ENCODE assay signal across 24 mouse cellular contexts in the genomic region with DNA sequence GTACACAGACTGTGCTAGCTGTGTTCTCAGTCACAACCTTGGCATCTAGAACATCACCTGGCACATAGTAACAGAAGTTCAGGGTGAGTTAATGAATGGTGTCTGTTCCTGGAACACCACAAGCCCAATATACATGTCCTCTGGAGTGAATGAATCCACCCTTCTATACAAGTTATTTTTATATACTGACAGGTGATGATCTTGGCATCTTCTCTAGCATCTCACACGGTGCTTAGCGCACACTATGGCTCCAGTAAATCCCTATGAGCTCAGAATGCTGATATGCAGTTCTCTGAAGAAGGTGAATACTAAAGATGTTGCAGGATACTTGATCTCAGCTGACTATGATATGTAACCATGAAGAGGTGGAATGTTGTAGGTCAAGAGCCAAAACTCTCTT. TPM values are rescaled to one million over a fixed set of nuclear protein-coding genes. Genes with fewer than 3 reads are reported as not detected.
DNase-seq lines count a peak whose midpoint lies in the region; ATAC-seq and TF ChIP-seq lines count a peak whose summit lies in the region.
"Had no signal": no experiment of that assay in that cellular context is flagged by ENCODE, and none has a peak within 500 bp of the region (broad histone marks: within the 10 kb centered on the region; RNA-seq: fewer than 3 reads in every experiment).

No protein-coding gene starts in this region.

- peak overlapping the region; percentile 95 for H3K27ac ChIP-seq in gastrocnemius, adult 2 months
- peak overlapping the region; percentile 2; the same call in 1 of the 2 replicates for H3K27ac ChIP-seq in heart, adult 2 months
- no peak overlapping the region for H3K27ac ChIP-seq in liver, adult 2 months (replicated peaks; ENCODE audit: insufficient read depth, low read depth, low read length)
- no peak overlapping the region for H3K27ac ChIP-seq in liver, embryonic 12.5 days
- H3K27ac ChIP-seq: embryonic facial prominence, embryonic 10.5 days; embryonic facial prominence, embryonic 12.5 days; forebrain, embryonic 13.5 days had no signal

- TF ChIP-seq POLR2A in heart, adult 2 months (IDR thresholded peaks at IDR 0.05; ENCODE audit: insufficient read depth, low read depth, low read length): no peak
- TF ChIP-seq POLR2A in liver, adult 2 months (IDR thresholded peaks at IDR 0.05; ENCODE audit: extremely low read depth, insufficient read depth, low read length): no peak

- DNase-seq in gastrocnemius, adult 2 months: no peak
- no peak for DNase-seq in gastrocnemius, postnatal 4 days (ENCODE audit: low spot score in 2 of 2)
- DNase-seq in heart, adult 2 months: no peak
- no peak for DNase-seq in heart, adult 18-20 months
- peak; percentile 78 for DNase-seq in liver, adult 2 months (ENCODE audit: extremely low read depth, low read depth, low spot score)
- DNase-seq in thymus, postnatal 4 days: no peak
- DNase-seq: adrenal gland, adult 8-10 months; adrenal gland, postnatal 14 days; adrenal gland, postnatal 36 days; B cell, adult 2 months; cerebellum, adult 11-12 months; cerebellum, adult 2 months; cerebellum, adult 9-10 months; cerebellum, postnatal 10 days; cerebellum, postnatal 25 days had no signal

- no peak overlapping the region for H3K9ac ChIP-seq in heart, adult 2 months (ENCODE audit: low read depth, low read length)
- no peak overlapping the region for H3K9ac ChIP-seq in liver, adult 2 months (ENCODE audit: low read depth, low read length)
- no peak overlapping the region for H3K9ac ChIP-seq in liver, embryonic 12.5 days
- H3K9ac ChIP-seq: embryonic facial prominence, embryonic 12.5 days; forebrain, embryonic 13.5 days had no signal

- intact Hi-C loops in gastrocnemius, adult 2 months (cut with DNase I): no loop called here
- intact Hi-C loops in heart, adult 2 months (cut with DNase I): no loop called here

- no peak overlapping the region for H3K4me2 ChIP-seq in liver, embryonic 12.5 days
- H3K4me2 ChIP-seq: embryonic facial prominence, embryonic 12.5 days; forebrain, embryonic 13.5 days had no signal

- no peaks in the 10 kb centered on the region for H3K9me3 ChIP-seq in liver, embryonic 12.5 days (replicated peaks)
- H3K9me3 ChIP-seq: embryonic facial prominence, embryonic 10.5 days; embryonic facial prominence, embryonic 12.5 days; forebrain, embryonic 13.5 days; G1E had no signal

- no peak for TF ChIP-seq CTCF in gastrocnemius, adult 2 months (IDR thresholded peaks at IDR 0.05)
- no peak for TF ChIP-seq CTCF in heart, adult 2 months (IDR thresholded peaks at IDR 0.05)
- no peak for TF ChIP-seq CTCF in liver, adult 2 months (IDR thresholded peaks at IDR 0.05; ENCODE audit: low read depth, low read length)

- WGBS in heart, adult 2 months: 64% methylated on average over 2 of the region's 2 CpGs
- WGBS in liver, adult 2 months: 92% methylated on average over 2 of the region's 2 CpGs
- 70% methylated on average over 2 of the region's 2 CpGs for WGBS in liver, embryonic 12.5 days (ENCODE audit: insufficient replicate concordance)

- no peak overlapping the region for H3K4me3 ChIP-seq in gastrocnemius, adult 2 months
- H3K4me3 ChIP-seq in heart, adult 2 months: no peak overlapping the region
- H3K4me3 ChIP-seq in liver, adult 2 months (ENCODE audit: insufficient read depth, low read depth, low read length): no peak overlapping the region
- H3K4me3 ChIP-seq in liver, embryonic 12.5 days: no peak overlapping the region
- H3K4me3 ChIP-seq: embryonic facial prominence, embryonic 10.5 days; embryonic facial prominence, embryonic 12.5 days; forebrain, embryonic 13.5 days had no signal

- no peak for TF ChIP-seq EP300 in heart, adult 2 months (IDR thresholded peaks at IDR 0.05; ENCODE audit: insufficient read depth, low read depth, low read length)

- H3K27me3 ChIP-seq in heart, adult 2 months (ENCODE audit: control insufficient read depth, insufficient read depth, low read length): no peaks in the 10 kb centered on the region
- H3K27me3 ChIP-seq in liver, adult 2 months (ENCODE audit: control insufficient read depth, insufficient read depth, low read length): no peaks in the 10 kb centered on the region
- H3K27me3 ChIP-seq in liver, embryonic 12.5 days (replicated peaks): no peaks in the 10 kb centered on the region
- H3K27me3 ChIP-seq: CH12.LX; embryonic facial prominence, embryonic 12.5 days; forebrain, embryonic 13.5 days; Patski had no signal

- H3K79me2 ChIP-seq in heart, adult 2 months (replicated peaks; ENCODE audit: control insufficient read depth, insufficient read depth, low read length): no peaks in the 10 kb centered on the region
- peaks cover 9% of the 10 kb centered on the region; the same call in 1 of the 2 replicates for H3K79me2 ChIP-seq in liver, adult 2 months (ENCODE audit: control insufficient read depth, insufficient read depth, low read length)

- peaks cover 3% of the 10 kb centered on the region for H3K36me3 ChIP-seq in heart, adult 2 months (ENCODE audit: control insufficient read depth, insufficient read depth, low read length)
- H3K36me3 ChIP-seq in liver, adult 2 months (ENCODE audit: control insufficient read depth, insufficient read depth, low read length): no peaks in the 10 kb centered on the region
- no peaks in the 10 kb centered on the region for H3K36me3 ChIP-seq in liver, embryonic 12.5 days
- H3K36me3 ChIP-seq: embryonic facial prominence, embryonic 10.5 days; embryonic facial prominence, embryonic 12.5 days; G1E had no signal

- peaks cover 9% of the 10 kb centered on the region for H3K4me1 ChIP-seq in heart, adult 2 months (ENCODE audit: control insufficient read depth, insufficient read depth, low read length)
- H3K4me1 ChIP-seq in liver, adult 2 months (ENCODE audit: control insufficient read depth, insufficient read depth, low read length): peaks cover 31% of the 10 kb centered on the region
- H3K4me1 ChIP-seq in liver, embryonic 12.5 days: peaks cover 12% of the 10 kb centered on the region
- H3K4me1 ChIP-seq: embryonic facial prominence, embryonic 12.5 days; forebrain, embryonic 13.5 days had no signal

- no peak for ATAC-seq in liver, embryonic 12.5 days
- ATAC-seq: activated CD4-positive, CD25-positive, alpha-beta regulatory T cell, adult 4 months; CD4-positive, CD25-positive, alpha-beta regulatory T cell, adult 4 months; forebrain, embryonic 13.5 days; Patski had no signal

RNA-seq across cellular contexts. Expression of a gene that starts 24.4 kb away (rescaled TPM):
- 1 to 10 TPM; 8.0 to 9.4 TPM for total RNA-seq in gastrocnemius, adult 2 months (2021)
- 1 to 10 TPM; 3.3 to 4.3 TPM for total RNA-seq in gastrocnemius, postnatal 4 days (2021)
- total RNA-seq in heart, adult 2 months (2021): 1 to 10 TPM; 6.3 to 8.5 TPM
- polyA plus RNA-seq in heart, adult 2 months (2012; rRNA removed): 1.9 and 3.1 TPM in 2 replicates
- 1 to 10 TPM; 8.1 to 8.6 TPM for total RNA-seq in heart, adult 18-20 months (2021)
- total RNA-seq in liver, adult 2 months (2014; rRNA removed): 3.0 and 3.4 TPM in 2 replicates
- 1.6 TPM in 2 replicates for polyA plus RNA-seq in liver, adult 2 months (2012; rRNA removed)
- polyA plus RNA-seq in liver, embryonic 12.5 days (2016; fragmentation: Nextera tagmentation; extraction: Ambion mirVana): 0.20 and 0.24 TPM in 2 replicates
- total RNA-seq: G1E had no signal
- polyA plus RNA-seq: G1E had no signal

RNA-seq across cellular contexts. Expression of a gene that starts 24.4 kb away (rescaled TPM):
- 10 to 100 TPM; 34.5 to 37.4 TPM for total RNA-seq in gastrocnemius, adult 2 months (2021)
- total RNA-seq in gastrocnemius, postnatal 4 days (2021): 10 to 100 TPM; 26.2 to 28.4 TPM
- 10 to 100 TPM; 36.6 to 45.3 TPM for total RNA-seq in heart, adult 2 months (2021)
- polyA plus RNA-seq in heart, adult 2 months (2012; rRNA removed): 21.9 and 25.0 TPM in 2 replicates
- 10 to 100 TPM; 30.0 to 39.3 TPM for total RNA-seq in heart, adult 18-20 months (2021)
- total RNA-seq in liver, adult 2 months (2014; rRNA removed): 2.2 and 7.7 TPM in 2 replicates
- 6.9 and 14.8 TPM in 2 replicates for polyA plus RNA-seq in liver, adult 2 months (2012; rRNA removed)
- 0.52 and 1.1 TPM in 2 replicates for polyA plus RNA-seq in liver, embryonic 12.5 days (2016; fragmentation: Nextera tagmentation; extraction: Ambion mirVana)
- total RNA-seq: G1E had no signal
- polyA plus RNA-seq: G1E had no signal

RNA-seq across cellular contexts. Expression of a gene that starts 45.8 kb away (rescaled TPM):
- total RNA-seq in gastrocnemius, adult 2 months (2021): 10 to 100 TPM; 54.3 to 56.8 TPM
- 10 to 100 TPM; 38.9 to 46.6 TPM for total RNA-seq in gastrocnemius, postnatal 4 days (2021)
- 10 to 100 TPM; 47.0 to 68.1 TPM for total RNA-seq in heart, adult 2 months (2021)
- 25.0 and 38.7 TPM in 2 replicates for polyA plus RNA-seq in heart, adult 2 months (2012; rRNA removed)
- total RNA-seq in heart, adult 18-20 months (2021): 10 to 100 TPM; 47.6 to 48.0 TPM
- total RNA-seq in liver, adult 2 months (2014; rRNA removed): 1.8 and 3.0 TPM in 2 replicates
- polyA plus RNA-seq in liver, adult 2 months (2012; rRNA removed): 3.4 and 4.7 TPM in 2 replicates
- polyA plus RNA-seq in liver, embryonic 12.5 days (2016; fragmentation: Nextera tagmentation; extraction: Ambion mirVana): 0.44 and 0.47 TPM in 2 replicates
- polyA plus RNA-seq: G1E had no signal

Comparison
In these comparisons a context has a peak if more than half of its experiments do, and no peak if none do; other contexts are left out.
1. H3K27ac ChIP-seq: peak in gastrocnemius, adult 2 months (single experiment) and heart, adult 2 months (single experiment); none in liver, adult 2 months (single experiment) and liver, embryonic 12.5 days (single experiment).
2. RNA of a gene that starts 45.8 kb away (total RNA-seq): 47.0 to 68.1 TPM in heart, adult 2 months, 54.3 to 56.8 TPM in gastrocnemius, adult 2 months, 47.6 to 48.0 TPM in heart, adult 18-20 months and 38.9 to 46.6 TPM in gastrocnemius, postnatal 4 days; 1.8 to 3.0 TPM in liver, adult 2 months; every median in the first group is over 10 times any median in the second.